Mouse (Mus musculus): Measurements from ENCODE around the gene Klhl35. TPM values are rescaled to one million over a fixed set of nuclear protein-coding genes. Genes with fewer than 3 reads are reported as not detected.

Gene Klhl35
- total and polyA plus RNA-seq, 3 experiments: 0.04 TPM; not detected in 2

- TF ChIP-seq TAL1 (IDR thresholded peaks at IDR 0.05; ENCODE audit: low read length): no peak
Observed at GRCm38 (mm10) chr7:99483924-99484319, 18.1 kb downstream of the Klhl35 start (continued).

- Histone ChIP-seq H3K27ac (ENCODE audit: control insufficient read depth, low read depth, low read length) (no peak overlapping the region), H3K27me3 (ENCODE audit: control insufficient read depth in 1 of 2, insufficient read depth in 2 of 2, low read length in 2 of 2) (peaks cover 0 to 2% of the 10 kb centered on the region in 2 experiments; a peak in 1 of 4 replicates), H3K9me3 (replicated peaks; ENCODE audit: insufficient read depth, low read length) (no peaks in the 10 kb centered on the region), H3K9ac (ENCODE audit: control insufficient read depth, low read depth, low read length, poor library complexity, severe bottlenecking) (no peak overlapping the region), H3K36me3 (ENCODE audit: control insufficient read depth in 1 of 2, insufficient read depth in 2 of 2, low read length in 2 of 2) (peaks cover 14 to 19% of the 10 kb centered on the region in 2 experiments), H3K4me3 (ENCODE audit: control insufficient read depth in 1 of 2, insufficient read depth in 1 of 2, low read depth in 2 of 2, low read length in 2 of 2) (no peak overlapping the region), H3K79me2 (ENCODE audit: control insufficient read depth, insufficient read depth, low read length, poor library complexity) (peaks cover 34% of the 10 kb centered on the region), H3K4me1 (ENCODE audit: control insufficient read depth in 1 of 2, insufficient read depth in 2 of 2, low read length in 2 of 2) (peaks cover 0 to 12% of the 10 kb centered on the region in 2 experiments; a peak in 2 of 4 replicates)
- TF ChIP-seq ZC3H11A (IDR thresholded peaks at IDR 0.05; ENCODE audit: low read depth, low read length): no peak
- no peak for TF ChIP-seq USF2 (IDR thresholded peaks at IDR 0.05; ENCODE audit: borderline replicate concordance in 1 of 2, insufficient read depth in 1 of 2, low read depth in 1 of 2, low read length in 2 of 2)
- no peak for TF ChIP-seq EP300 (IDR thresholded peaks at IDR 0.05; ENCODE audit: low read depth in 1 of 2, low read length in 2 of 2)
- no peak for TF ChIP-seq CTCF (IDR thresholded peaks at IDR 0.05 in 2 of 3, conservative IDR thresholded peaks at IDR 0.05 in 1 of 3; ENCODE audit: control insufficient read depth in 1 of 3, insufficient read depth in 1 of 3, low read depth in 2 of 3, low read length in 3 of 3, poor library complexity in 1 of 3, severe bottlenecking in 1 of 3)
- no peak for TF ChIP-seq MYB (IDR thresholded peaks at IDR 0.05; ENCODE audit: low read depth, low read length)
- TF ChIP-seq MAX (IDR thresholded peaks at IDR 0.05; ENCODE audit: low read length): no peak
- TF ChIP-seq HCFC1 (IDR thresholded peaks at IDR 0.05; ENCODE audit: low read depth, low read length): no peak
- no peak for TF ChIP-seq BHLHE40 (IDR thresholded peaks at IDR 0.05; ENCODE audit: borderline replicate concordance, low read depth, low read length)
- TF ChIP-seq MYC (IDR thresholded peaks at IDR 0.05; ENCODE audit: low read depth, low read length): no peak
- no peak for TF ChIP-seq USF1 (IDR thresholded peaks at IDR 0.05; ENCODE audit: low read depth, low read length)
- no peak for TF ChIP-seq CHD1 (IDR thresholded peaks at IDR 0.05; ENCODE audit: low read depth, low read length)
- no peak for TF ChIP-seq MAFK (IDR thresholded peaks at IDR 0.05; ENCODE audit: borderline replicate concordance, low read depth, low read length)
- no peak for TF ChIP-seq NELFE (IDR thresholded peaks at IDR 0.05; ENCODE audit: low read depth, low read length)
- TF ChIP-seq TCF12 (IDR thresholded peaks at IDR 0.05; ENCODE audit: low read depth, low read length): no peak
- no peak for TF ChIP-seq RCOR1 (IDR thresholded peaks at IDR 0.05; ENCODE audit: low read depth, low read length)
- TF ChIP-seq NRF1 (IDR thresholded peaks at IDR 0.05; ENCODE audit: insufficient read depth, low read depth, low read length, poor library complexity, severe bottlenecking): no peak
- no peak for TF ChIP-seq MAZ (IDR thresholded peaks at IDR 0.05; ENCODE audit: low read depth, low read length)
- no peak for TF ChIP-seq UBTF (IDR thresholded peaks at IDR 0.05; ENCODE audit: borderline replicate concordance, insufficient read depth, low read depth, low read length)
- TF ChIP-seq CHD2 (IDR thresholded peaks at IDR 0.05; ENCODE audit: low read length): no peak
- no peak for DNase-seq (ENCODE audit: low read depth, low spot score)
Observed at GRCm38 (mm10) chr7:99484679-99485078, 18.9 kb downstream of the Klhl35 start.
